ENCODE assay signal across 18 mouse cellular contexts in the genomic region with DNA sequence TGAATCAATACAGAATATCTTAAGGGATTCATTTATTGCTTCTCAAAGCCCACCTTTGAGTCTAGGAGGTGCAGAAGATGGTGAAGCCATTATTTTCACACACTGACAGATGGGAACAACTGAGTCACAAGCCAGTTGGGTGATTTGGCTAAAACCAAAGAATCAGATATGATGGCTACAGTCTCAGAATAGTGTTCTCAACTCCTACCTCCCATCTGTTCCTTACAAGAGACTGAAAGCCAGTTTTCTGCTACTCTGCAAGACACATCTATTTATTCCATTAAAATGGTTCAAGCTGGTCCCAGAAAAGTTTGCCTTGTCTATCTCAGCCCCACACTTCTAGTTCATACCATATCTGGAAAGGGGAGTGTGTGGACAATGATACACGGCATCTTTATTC.
DNase-seq lines count a peak whose midpoint lies in the region; ATAC-seq lines count a peak whose summit lies in the region.
"Had no signal": no experiment of that assay in that cellular context is flagged by ENCODE, and none has a peak within 500 bp of the region (broad histone marks: within the 10 kb centered on the region; RNA-seq: fewer than 3 reads in every experiment).

No protein-coding gene starts in this region.

- no peaks in the 10 kb centered on the region for H3K9me3 ChIP-seq in neural tube, embryonic 15.5 days (replicated peaks)
- H3K9me3 ChIP-seq: hindbrain, embryonic 12.5 days; midbrain, embryonic 13.5 days; neural tube, embryonic 12.5 days had no signal

- intact Hi-C loops in left cerebral cortex, postnatal 14 days (cut with DNase I) = no loop called here

- no peaks in the 10 kb centered on the region for H3K27me3 ChIP-seq in neural tube, embryonic 15.5 days (replicated peaks)
- H3K27me3 ChIP-seq: hindbrain, embryonic 12.5 days; midbrain, embryonic 13.5 days; neural tube, embryonic 12.5 days had no signal

- no peak overlapping the region for H3K4me2 ChIP-seq in neural tube, embryonic 15.5 days
- H3K4me2 ChIP-seq: hindbrain, embryonic 12.5 days; midbrain, embryonic 13.5 days; neural tube, embryonic 12.5 days had no signal

- H3K36me3 ChIP-seq in neural tube, embryonic 15.5 days = no peaks in the 10 kb centered on the region
- H3K36me3 ChIP-seq: hindbrain, embryonic 12.5 days; midbrain, embryonic 13.5 days; neural tube, embryonic 12.5 days had no signal

- 96% methylated on average over 1 of the region's 1 CpGs for WGBS in neural tube, embryonic 15.5 days

- ATAC-seq in frontal cortex, adult (ENCODE audit: low TSS enrichment) = peak; percentile 82
- no peak for ATAC-seq in neural tube, embryonic 15.5 days (ENCODE audit: low FRiP score)
- no peak for ATAC-seq in cerebellum, adult (ENCODE audit: insufficient number of reproducible peaks, low FRiP score, low TSS enrichment)
- ATAC-seq: liver, postnatal 0 days; midbrain, embryonic 13.5 days had no signal

- no peak overlapping the region for H3K27ac ChIP-seq in neural tube, embryonic 15.5 days (replicated peaks)
- H3K27ac ChIP-seq: hindbrain, embryonic 12.5 days; midbrain, embryonic 13.5 days; neural tube, embryonic 12.5 days; stomach, postnatal 0 days had no signal

- no peak overlapping the region for H3K9ac ChIP-seq in neural tube, embryonic 15.5 days (replicated peaks)
- H3K9ac ChIP-seq: hindbrain, embryonic 12.5 days; liver, postnatal 0 days; midbrain, embryonic 13.5 days; neural tube, embryonic 12.5 days had no signal

- H3K4me3 ChIP-seq in neural tube, embryonic 15.5 days (replicated peaks) = no peak overlapping the region
- H3K4me3 ChIP-seq: hindbrain, embryonic 12.5 days; midbrain, embryonic 13.5 days; neural tube, embryonic 12.5 days had no signal

- no peaks in the 10 kb centered on the region for H3K4me1 ChIP-seq in neural tube, embryonic 15.5 days
- H3K4me1 ChIP-seq: hindbrain, embryonic 12.5 days; midbrain, embryonic 13.5 days; neural tube, embryonic 12.5 days had no signal

- no peak for DNase-seq in frontal cortex, postnatal 25 days (ENCODE audit: low spot score in 2 of 2)
- peak; percentile 92 for DNase-seq in brain, adult 2 months (ENCODE audit: low read depth, low spot score)
- peak; percentile 69 to 76 for DNase-seq in layer of hippocampus, adult 8-10 months (ENCODE audit: low spot score in 2 of 2)
- DNase-seq in left cerebral cortex, postnatal 14 days (ENCODE audit: low spot score in 2 of 2) = peak; percentile 60 to 75
- no peak for DNase-seq in urinary bladder, postnatal 10 days (ENCODE audit: low spot score)
- DNase-seq: cerebellum, adult 9-10 months; gastrocnemius, postnatal 36 days; kidney, adult 8-10 months; kidney, postnatal 14 days; liver, postnatal 0 days; lung, postnatal 14 days had no signal

Comparison
In these comparisons a context has a peak if more than half of its experiments do, and no peak if none do; other contexts are left out.
1. DNase-seq: peak in brain, adult 2 months (single experiment), layer of hippocampus, adult 8-10 months (2 of 2) and left cerebral cortex, postnatal 14 days (2 of 2); none in frontal cortex, postnatal 25 days (0 of 2) and urinary bladder, postnatal 10 days (single experiment).